Mouse (Mus musculus): ENCODE data around the gene Ugt1a6a. TPM values are rescaled to one million over a fixed set of nuclear protein-coding genes. Genes with fewer than 3 reads are reported as not detected.
"Not testable (repeated sequence)": the region's sequence is repeated elsewhere in the genome, so short reads cannot be mapped to it uniquely, and the experiment has no call there.

Ugt1a6a gene
- polyA plus RNA-seq, 1 experiment from 2014 or later, result 29.2 TPM

DNA sequence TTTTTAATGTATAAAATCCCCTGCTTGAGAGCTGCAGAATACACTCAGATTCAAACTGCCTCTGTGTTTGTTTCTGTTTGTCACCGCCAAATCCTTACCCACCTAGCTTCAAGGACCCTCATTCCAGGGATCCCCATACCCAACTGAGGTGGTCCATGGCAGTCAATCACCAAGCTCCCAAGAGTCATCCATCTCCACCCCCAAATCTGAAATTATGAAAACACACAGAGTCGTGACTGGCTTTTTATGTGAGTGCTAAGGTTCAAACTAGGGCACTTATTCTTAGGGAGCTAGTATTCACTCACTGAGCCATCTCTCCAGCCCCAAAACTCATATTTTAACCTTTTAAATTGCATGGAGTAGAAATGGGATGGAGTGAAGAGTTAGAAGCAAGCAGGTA lies 90.7 kb downstream of the Ugt1a6a start:
- H3K4me2 ChIP-seq; H3K4me3 ChIP-seq (replicated peaks); H3K9ac ChIP-seq; H3K9me3 ChIP-seq; H3K27me3 ChIP-seq (replicated peaks); H3K36me3 ChIP-seq; ATAC-seq (ENCODE audit: insufficient read depth, low FRiP score, low read depth); H3K4me1 ChIP-seq; H3K27ac ChIP-seq: not testable (repeated sequence)
- 31% methylated on average over 2 of the region's 2 CpGs for WGBS

DNA sequence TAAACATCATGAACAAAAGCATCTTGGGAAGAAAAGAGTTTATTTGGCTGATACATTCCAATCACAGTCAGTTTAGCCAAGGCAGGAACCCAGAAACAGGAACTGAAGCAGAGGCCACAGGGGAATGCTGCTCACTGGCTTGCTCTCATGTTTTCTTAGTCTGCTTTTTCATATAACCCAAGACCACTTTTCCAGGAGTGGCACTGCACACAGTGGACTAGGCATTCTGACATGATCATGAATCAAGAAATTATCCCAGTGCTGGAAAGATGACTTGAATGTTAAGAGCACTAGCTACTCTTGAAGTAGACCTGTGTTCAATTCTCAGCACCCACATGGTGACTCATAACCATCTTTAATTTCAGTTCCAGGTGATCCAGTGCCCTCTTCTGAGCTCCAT lies 91.1 kb downstream of the Ugt1a6a start:
- H3K4me3 ChIP-seq (replicated peaks), result no peak overlapping the region
- peaks cover 8% of the 10 kb centered on the region for H3K9me3 ChIP-seq
- no peaks in the 10 kb centered on the region for H3K36me3 ChIP-seq
- H3K4me2 ChIP-seq, result no peak overlapping the region
- ATAC-seq (ENCODE audit: insufficient read depth, low FRiP score, low read depth), result no peak
- H3K4me1 ChIP-seq, result no peaks in the 10 kb centered on the region
- H3K27ac ChIP-seq, result no peak overlapping the region
- no peaks in the 10 kb centered on the region for H3K27me3 ChIP-seq (replicated peaks)
- no peak overlapping the region for H3K9ac ChIP-seq

DNA sequence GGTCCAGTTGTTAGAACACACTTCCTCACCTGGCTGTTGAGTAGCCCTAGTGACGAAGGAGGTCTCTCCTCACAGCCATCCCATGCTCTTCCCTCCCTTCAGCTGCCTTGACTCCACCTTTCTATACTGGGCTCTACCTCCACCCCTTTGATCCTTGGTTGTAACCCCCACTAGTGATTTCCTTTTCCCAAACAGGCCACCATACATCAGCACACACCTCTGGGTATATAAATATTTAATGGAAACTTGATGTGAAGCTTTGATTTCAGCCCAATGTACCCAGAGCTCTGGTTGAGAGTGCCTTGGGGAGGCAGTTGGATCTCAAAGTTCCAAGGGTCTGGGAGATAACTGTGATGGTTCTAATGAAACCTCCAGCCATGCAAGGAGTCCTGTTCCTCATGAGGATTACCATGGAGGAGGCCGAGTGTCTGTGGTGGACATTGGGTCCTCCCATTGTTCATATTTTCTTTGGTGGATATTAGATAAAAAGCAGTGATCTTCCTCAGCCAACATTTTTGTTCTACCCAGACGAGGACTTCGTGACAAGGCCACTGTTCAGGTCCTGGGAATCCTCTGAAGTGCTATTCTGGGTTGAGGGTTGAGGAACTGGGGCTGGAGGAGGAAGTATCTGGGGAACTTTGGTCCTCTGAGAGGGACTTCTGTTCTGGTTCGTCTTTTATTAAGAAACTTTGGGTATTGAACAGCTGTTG lies 92.2 kb downstream of the Ugt1a6a start, which contains the start of gene Mroh2a:
TSS of gene Mroh2a (plus strand) at position 317 of the 710 bp plus-strand sequence.
- Histone ChIP-seq H3K27ac (no peak within 1 kb of the TSS), H3K36me3 (no peaks in the 10 kb centered on the region), H3K4me1 (no peaks in the 10 kb centered on the region), H3K4me3 (replicated peaks) (no peak within 1 kb of the TSS), H3K27me3 (replicated peaks) (no peaks in the 10 kb centered on the region), H3K4me2 (no peak within 1 kb of the TSS), H3K9ac (no peak within 1 kb of the TSS), H3K9me3 (peaks cover 8% of the 10 kb centered on the region)
- no peak for ATAC-seq (ENCODE audit: insufficient read depth, low FRiP score, low read depth)
- 52% methylated on average over 5 of the region's 5 CpGs for WGBS

DNA sequence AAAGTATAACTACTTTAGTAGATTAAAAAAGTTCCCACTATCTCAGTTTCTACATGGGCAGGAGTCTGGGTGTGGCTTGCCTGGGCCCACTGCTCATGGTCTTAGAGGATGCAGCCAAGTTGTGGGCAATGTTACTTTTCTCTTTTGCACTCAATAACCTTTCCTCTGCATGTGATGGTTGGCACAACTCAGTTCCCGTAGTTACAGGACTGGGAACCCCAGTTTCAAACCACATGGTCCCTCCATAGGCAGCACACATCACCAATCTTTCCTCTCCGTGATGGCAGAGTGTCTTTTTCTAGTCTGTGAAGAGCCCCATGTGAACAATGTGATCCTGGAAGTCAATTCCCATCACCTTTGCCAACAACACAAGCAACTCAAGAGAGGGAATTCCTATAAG lies 92.9 kb downstream of the Ugt1a6a start:
- Histone ChIP-seq H3K9me3 (peaks cover 8% of the 10 kb centered on the region), H3K4me1 (no peaks in the 10 kb centered on the region), H3K36me3 (no peaks in the 10 kb centered on the region), H3K27ac (no peak overlapping the region), H3K4me3 (replicated peaks) (no peak overlapping the region), H3K27me3 (replicated peaks) (no peaks in the 10 kb centered on the region), H3K9ac (no peak overlapping the region), H3K4me2 (no peak overlapping the region)
- ATAC-seq (ENCODE audit: insufficient read depth, low FRiP score, low read depth), result no peak
- 53% methylated on average over 2 of the region's 2 CpGs for WGBS

DNA sequence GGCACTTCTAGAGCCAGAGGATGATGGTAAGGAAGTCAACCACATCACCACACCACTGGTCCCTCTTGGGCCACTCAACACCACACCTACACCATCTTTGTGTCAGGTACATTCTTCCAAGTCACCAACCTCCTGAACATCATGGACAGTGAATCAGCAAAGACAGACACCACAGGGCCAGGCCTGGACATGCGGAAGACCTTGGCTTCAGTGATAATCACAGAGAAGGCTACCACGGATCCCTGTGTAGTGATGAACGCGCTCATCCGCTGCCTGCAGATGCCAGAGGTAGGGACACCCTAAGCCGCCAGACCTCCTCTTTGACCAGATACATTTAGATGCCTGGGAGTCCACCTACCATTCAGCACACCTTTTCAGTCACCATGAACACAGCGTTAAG lies 93.5 kb downstream of the Ugt1a6a start:
- WGBS, result 72% methylated on average over 7 of the region's 7 CpGs
- Histone ChIP-seq H3K27ac (no peak overlapping the region), H3K36me3 (no peaks in the 10 kb centered on the region), H3K4me1 (no peaks in the 10 kb centered on the region), H3K4me2 (no peak overlapping the region), H3K9ac (no peak overlapping the region), H3K4me3 (replicated peaks) (no peak overlapping the region), H3K27me3 (replicated peaks) (no peaks in the 10 kb centered on the region), H3K9me3 (peaks cover 8% of the 10 kb centered on the region)
- ATAC-seq (ENCODE audit: insufficient read depth, low FRiP score, low read depth), result no peak

DNA sequence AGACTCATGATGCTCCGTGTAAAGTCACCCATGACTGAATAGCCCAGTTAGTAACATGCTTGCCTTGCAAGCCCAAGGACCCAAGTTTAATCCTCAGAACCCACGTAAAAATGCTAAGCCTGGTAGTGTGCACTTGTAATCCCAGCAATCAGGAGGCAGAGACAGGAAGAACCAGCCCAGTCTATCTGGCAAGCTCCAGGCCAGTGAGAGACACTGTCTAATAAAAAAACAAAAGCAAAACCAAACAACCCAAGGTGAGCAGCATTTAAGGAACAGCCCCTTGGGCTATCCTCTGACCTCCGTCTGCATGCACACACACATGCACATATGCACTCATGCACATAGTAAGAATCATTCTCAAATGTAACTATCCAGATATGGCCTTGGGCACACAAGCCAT lies 95.0 kb downstream of the Ugt1a6a start:
- peaks cover 8% of the 10 kb centered on the region for H3K9me3 ChIP-seq
- no peaks in the 10 kb centered on the region for H3K36me3 ChIP-seq
- no peak overlapping the region for H3K4me3 ChIP-seq (replicated peaks)
- H3K27ac ChIP-seq, result no peak overlapping the region
- no peak for ATAC-seq (ENCODE audit: insufficient read depth, low FRiP score, low read depth)
- H3K4me1 ChIP-seq, result no peaks in the 10 kb centered on the region
- no peak overlapping the region for H3K9ac ChIP-seq
- no peak overlapping the region for H3K4me2 ChIP-seq
- WGBS, result 77% methylated on average over 3 of the region's 3 CpGs
- H3K27me3 ChIP-seq (replicated peaks), result no peaks in the 10 kb centered on the region

DNA sequence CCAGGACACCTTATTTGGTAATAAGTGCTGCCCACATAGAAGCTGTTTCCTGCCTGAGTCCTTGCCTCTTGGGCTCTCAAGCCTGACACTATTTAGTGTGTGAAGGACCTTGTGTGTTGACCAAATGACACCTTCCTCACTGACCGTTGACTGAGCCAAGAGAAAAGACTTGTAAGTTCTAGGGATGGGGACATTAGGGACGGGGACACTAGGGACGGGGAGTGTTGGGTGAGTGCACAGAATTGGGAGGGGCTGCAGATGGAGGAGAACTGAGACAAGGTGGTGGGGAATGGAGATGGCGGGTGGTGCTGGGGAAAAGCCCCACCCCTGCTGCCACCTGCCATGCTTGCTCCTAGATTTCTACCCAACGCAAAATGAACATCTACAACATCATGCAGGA lies 95.4 kb downstream of the Ugt1a6a start:
- Histone ChIP-seq H3K9me3 (peaks cover 8% of the 10 kb centered on the region), H3K4me2 (no peak overlapping the region), H3K27ac (no peak overlapping the region), H3K27me3 (replicated peaks) (no peaks in the 10 kb centered on the region), H3K9ac (no peak overlapping the region), H3K4me1 (no peaks in the 10 kb centered on the region), H3K4me3 (replicated peaks) (no peak overlapping the region), H3K36me3 (no peaks in the 10 kb centered on the region)
- no peak for ATAC-seq (ENCODE audit: insufficient read depth, low FRiP score, low read depth)
- WGBS, result 83% methylated on average over 5 of the region's 5 CpGs

DNA sequence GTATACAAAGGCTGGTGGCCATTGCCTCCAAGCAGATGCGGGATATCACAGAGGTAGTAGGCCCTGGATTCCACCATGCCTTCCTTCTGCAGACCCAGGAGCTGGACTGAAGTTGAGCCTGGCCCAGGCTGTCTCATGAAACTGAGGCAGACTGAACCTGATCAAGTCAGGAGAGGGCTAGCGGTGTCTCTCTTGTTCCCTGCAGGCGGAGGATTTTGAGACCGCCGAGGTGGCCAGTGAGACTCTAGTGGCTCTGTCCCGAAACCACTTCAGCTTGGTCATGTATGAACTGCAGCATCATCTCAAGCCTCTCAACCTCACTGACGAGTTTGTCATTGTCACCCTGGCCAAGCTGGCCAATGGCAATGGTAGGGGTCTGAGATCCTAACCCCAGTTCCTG lies 95.8 kb downstream of the Ugt1a6a start:
- H3K4me1 ChIP-seq, result no peaks in the 10 kb centered on the region
- no peak for ATAC-seq (ENCODE audit: insufficient read depth, low FRiP score, low read depth)
- peaks cover 6% of the 10 kb centered on the region for H3K9me3 ChIP-seq
- no peak overlapping the region for H3K27ac ChIP-seq
- no peak overlapping the region for H3K4me3 ChIP-seq (replicated peaks)
- H3K4me2 ChIP-seq, result no peak overlapping the region
- no peaks in the 10 kb centered on the region for H3K27me3 ChIP-seq (replicated peaks)
- no peak overlapping the region for H3K9ac ChIP-seq
- no peaks in the 10 kb centered on the region for H3K36me3 ChIP-seq
- WGBS, result 75% methylated on average over 7 of the region's 7 CpGs

DNA sequence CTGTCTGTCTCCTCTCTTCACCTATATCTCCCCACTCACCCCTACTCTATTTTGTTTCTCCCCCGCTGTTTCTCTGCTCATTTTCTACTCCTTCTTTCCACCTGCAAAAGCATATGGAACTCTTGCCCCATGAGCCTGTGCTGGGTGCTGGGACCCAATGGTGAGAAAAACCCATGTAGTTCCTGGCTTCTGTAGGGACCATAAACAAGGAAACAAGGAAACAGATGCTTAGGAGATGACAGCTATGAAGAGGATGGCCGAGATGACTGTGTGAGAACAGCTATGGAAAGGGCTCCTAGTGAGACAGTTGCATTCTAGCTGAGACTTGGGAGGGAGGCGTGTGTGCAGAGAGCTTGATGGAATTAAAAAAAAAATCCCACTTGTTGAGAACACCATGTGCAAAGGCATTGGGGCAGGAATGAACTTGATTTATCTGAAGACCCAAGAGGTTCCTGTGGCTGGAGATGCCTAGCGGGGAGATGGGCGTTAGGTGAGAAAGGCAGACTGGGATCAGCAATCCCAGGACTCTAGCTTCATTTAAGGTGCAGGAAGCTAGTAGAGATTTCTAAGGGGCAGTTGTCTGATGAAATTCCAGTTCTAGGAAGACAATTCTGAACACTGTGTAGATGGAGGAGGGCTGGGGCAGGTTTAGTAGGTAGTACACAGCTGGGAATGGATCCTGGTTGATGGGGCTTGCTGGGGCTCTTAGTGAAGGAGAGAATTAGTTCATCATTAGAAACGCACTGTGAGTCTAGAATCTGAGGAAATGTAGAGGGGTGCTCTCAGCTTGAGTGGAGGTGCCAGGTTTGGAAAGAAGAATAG lies 96.6 kb downstream of the Ugt1a6a start:
- no peak for ATAC-seq (ENCODE audit: insufficient read depth, low FRiP score, low read depth)

DNA sequence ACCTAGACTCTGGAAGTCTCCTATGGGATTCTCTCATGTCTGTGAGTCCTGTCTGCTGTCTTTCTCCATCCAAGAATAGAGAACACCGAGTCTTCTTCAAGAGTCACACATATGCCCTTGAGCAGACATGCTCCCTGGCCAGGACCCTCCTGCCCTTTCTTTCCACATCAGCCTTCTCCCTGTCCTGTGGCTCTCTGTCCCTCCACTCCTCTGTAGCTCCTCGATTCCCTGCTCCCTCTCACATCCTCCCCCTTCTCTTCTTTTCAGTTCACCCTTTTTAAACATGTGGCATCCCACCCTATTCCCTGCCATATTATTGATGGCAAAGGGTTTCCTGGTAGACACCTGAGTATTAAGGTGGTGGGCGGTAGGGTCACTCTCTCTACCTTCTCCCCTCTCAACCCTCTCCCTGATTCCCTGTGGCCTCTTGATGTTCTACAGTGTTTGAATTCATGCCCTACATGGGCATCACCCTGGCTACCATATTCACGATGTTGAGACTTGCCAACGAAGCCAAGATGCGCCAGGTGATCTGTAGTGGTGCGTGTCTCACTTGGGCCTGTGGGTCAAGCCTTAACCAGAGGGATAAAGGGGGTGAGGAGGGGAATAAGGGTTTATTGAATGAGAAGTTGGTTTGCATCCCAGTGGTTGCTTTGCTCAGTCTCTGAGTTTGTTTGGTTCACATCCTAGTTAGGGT lies 97.3 kb downstream of the Ugt1a6a start:
- WGBS, result 69% methylated on average over 7 of the region's 7 CpGs
- no peaks in the 10 kb centered on the region for H3K36me3 ChIP-seq
- no peak for ATAC-seq (ENCODE audit: insufficient read depth, low FRiP score, low read depth)
- no peaks in the 10 kb centered on the region for H3K4me1 ChIP-seq
- no peak overlapping the region for H3K4me2 ChIP-seq
- H3K27ac ChIP-seq, result no peak overlapping the region
- H3K27me3 ChIP-seq (replicated peaks), result no peaks in the 10 kb centered on the region
- no peak overlapping the region for H3K4me3 ChIP-seq (replicated peaks)
- peaks cover 7% of the 10 kb centered on the region; the same call in 1 of the 2 replicates for H3K9me3 ChIP-seq
- H3K9ac ChIP-seq, result no peak overlapping the region

More for the DNA sequence above, 96.6 kb downstream of the Ugt1a6a start:
- Histone ChIP-seq H3K9me3 (peaks cover 7% of the 10 kb centered on the region; the same call in 1 of the 2 replicates), H3K4me2 (no peak overlapping the region), H3K4me1 (no peaks in the 10 kb centered on the region), H3K4me3 (replicated peaks) (no peak overlapping the region), H3K27me3 (replicated peaks) (no peaks in the 10 kb centered on the region), H3K36me3 (no peaks in the 10 kb centered on the region), H3K27ac (no peak overlapping the region), H3K9ac (no peak overlapping the region)
- 77% methylated on average over 6 of the region's 6 CpGs for WGBS

DNA sequence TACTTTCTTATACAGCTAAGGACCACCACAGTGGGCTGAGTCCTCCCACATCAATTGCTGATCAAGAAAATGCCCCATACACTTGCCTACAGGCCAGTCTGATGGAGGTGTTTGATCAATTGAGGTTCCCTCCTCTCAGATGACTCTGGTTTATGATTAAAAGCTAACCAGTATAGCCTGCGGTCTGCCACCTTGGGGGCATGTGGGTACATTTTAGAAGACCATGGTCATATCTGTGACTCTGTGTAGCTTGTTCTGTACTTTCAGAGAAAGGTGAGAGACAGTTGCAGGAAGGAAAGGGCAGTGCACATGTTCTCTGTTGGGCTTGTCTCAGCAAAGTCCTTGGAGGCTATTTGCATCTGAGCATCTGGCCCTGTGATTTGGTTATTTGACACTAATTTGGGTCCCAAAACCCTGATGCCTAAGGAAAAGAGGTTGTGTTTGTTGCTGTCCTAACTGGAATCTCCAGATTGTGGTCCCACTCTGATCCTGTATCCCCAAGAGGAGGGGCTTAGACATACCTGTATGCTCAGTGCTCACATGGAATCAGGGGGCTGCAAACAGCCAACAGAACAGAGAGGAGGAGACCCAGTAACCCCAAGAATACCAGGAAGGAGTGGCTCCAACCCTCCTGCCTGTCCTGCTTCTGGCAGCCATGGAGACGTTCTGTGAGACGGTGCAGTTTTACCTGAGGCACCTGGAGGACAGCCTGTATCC lies 98.2 kb downstream of the Ugt1a6a start:
- Histone ChIP-seq H3K4me2 (no peak overlapping the region), H3K4me3 (replicated peaks) (no peak overlapping the region), H3K9ac (no peak overlapping the region), H3K27ac (no peak overlapping the region), H3K4me1 (no peaks in the 10 kb centered on the region), H3K27me3 (replicated peaks) (no peaks in the 10 kb centered on the region), H3K36me3 (no peaks in the 10 kb centered on the region), H3K9me3 (peaks cover 10% of the 10 kb centered on the region; the same call in 1 of the 2 replicates)
- WGBS, result 59% methylated on average over 3 of the region's 3 CpGs
- ATAC-seq (ENCODE audit: insufficient read depth, low FRiP score, low read depth), result no peak; the same call in 1 of the 2 replicates

All from stomach, embryonic 15.5 days (tissue).